Mouse (Mus musculus) intestine, postnatal 0 days (tissue): Measurements from ENCODE around the gene Cd7. TPM values are rescaled to one million over a fixed set of nuclear protein-coding genes. Genes with fewer than 3 reads are reported as not detected.

Source experiments
- ATAC-seq: fragments of 200-750 bp; cut with Nextera tagmentation; 2 replicates; pipeline ENCODE4 v1.8.0; 2017; ENCODE audit warnings: mild to moderate bottlenecking, moderate TSS enrichment, moderate library complexity
- H3K27ac ChIP-seq: fragments of 300-500 bp; sonication (generic); 2 replicates; pipeline ENCODE4 v1.5.1; 2014; ENCODE audit warnings: mild to moderate bottlenecking, low read depth, low read length, moderate library complexity
- H3K27me3 ChIP-seq: fragments of 300-500 bp; sonication (generic); replicated peaks from 2 replicates; pipeline ENCODE4 v1.6.1; 2014; ENCODE audit warnings: low read length, mixed read lengths; ENCODE audit not compliant: control insufficient read depth, insufficient read depth
- H3K36me3 ChIP-seq: fragments of 300-500 bp; sonication (generic); 2 replicates; pipeline ENCODE4 v1.6.1; 2014; ENCODE audit warnings: mild to moderate bottlenecking, moderate library complexity; ENCODE audit not compliant: control insufficient read depth, insufficient read depth
- H3K4me1 ChIP-seq: fragments of 300-500 bp; sonication (generic); replicated peaks from 2 replicates; pipeline ENCODE4 v1.6.1; 2014; ENCODE audit warnings: antibody characterized with exemption, low read length, mixed read lengths; ENCODE audit not compliant: control insufficient read depth, insufficient read depth
- H3K4me2 ChIP-seq: fragments of 300-500 bp; sonication (generic); replicated peaks from 2 replicates; pipeline ENCODE4 v1.6.1; 2014; ENCODE audit warnings: low read depth, mild to moderate bottlenecking, moderate library complexity
- H3K4me3 ChIP-seq: fragments of 300-500 bp; sonication (generic); 2 replicates; pipeline ENCODE4 v1.5.1; 2014; ENCODE audit warnings: low read depth, low read length
- H3K9ac ChIP-seq: fragments of 300-500 bp; sonication (generic); 2 replicates; pipeline ENCODE4 v1.6.1; 2014; ENCODE audit warnings: mild to moderate bottlenecking, low read depth, low read length
- H3K9me3 ChIP-seq: fragments of 300-500 bp; sonication (generic); 2 replicates; pipeline ENCODE4 v1.6.1; 2016; ENCODE audit warnings: mixed run types; ENCODE audit not compliant: control insufficient read depth
- CTCF ChIP-seq: sonication (generic); IDR thresholded peaks from 2 replicates; pipeline ENCODE4 v1.5.1; 2016; ENCODE audit warnings: low read depth, mild to moderate bottlenecking, control low read depth, antibody characterized with exemption, moderate library complexity
- WGBS: fragments of 180-500 bp; shearing (Covaris S2); extraction: QIAGEN DNeasy Blood & Tissue Kit; methylation state at CpG from one replicate; pipeline ENCODE4 v1.1.7; 2014; 5-methylcytosine and 5-hydroxymethylcytosine counted together
- polyA plus RNA-seq: library from polyadenylated mRNA; unstranded; fragments of >200 nt; fragmentation: Nextera tagmentation; extraction: Ambion mirVana; gene quantifications from 2 replicates; pipeline ENCODE4 v1.2.1, GENCODE M21; 2015

The Cd7 gene
- polyA plus RNA-seq, 1 experiment from 2014 or later: 2.2 TPM

DNA sequence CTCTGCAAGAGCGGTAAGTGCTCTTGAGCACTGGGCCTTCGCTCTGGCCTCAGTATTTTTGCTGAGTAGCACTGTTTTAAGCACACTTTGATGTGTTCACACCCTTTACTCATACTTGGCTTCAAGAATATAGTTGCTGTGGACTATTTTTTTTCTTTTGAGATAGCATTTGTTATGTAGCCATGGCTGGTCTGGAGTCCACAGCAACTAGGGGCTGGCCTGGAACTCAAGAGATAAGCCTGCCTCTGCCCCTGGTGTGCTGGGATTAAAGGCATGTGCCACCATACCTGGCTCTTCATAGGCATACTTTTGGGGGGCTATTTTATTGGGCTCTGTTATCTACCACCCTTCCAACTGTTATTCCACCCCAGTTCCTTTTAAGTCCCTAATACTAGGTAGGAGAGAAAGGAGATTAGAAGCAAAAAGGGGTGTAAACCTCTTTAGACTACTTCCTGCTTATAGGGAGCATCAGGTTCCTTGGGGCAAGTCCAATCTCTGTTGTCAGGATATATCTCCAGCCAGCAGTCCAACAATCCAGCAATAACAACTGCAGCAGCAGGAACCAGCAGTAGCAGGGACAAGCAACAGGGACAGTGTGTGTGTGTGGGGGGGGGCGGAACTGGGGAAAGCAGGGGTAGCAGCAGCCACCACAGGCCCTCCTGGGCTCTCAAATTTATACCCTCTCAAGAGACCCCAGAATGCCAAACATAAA, 29.0 kb downstream of the Cd7 start:
- WGBS: 86% methylated on average over 3 of the region's 3 CpGs
- Histone ChIP-seq H3K27ac (no peak overlapping the region), H3K36me3 (no peaks in the 10 kb centered on the region), H3K9me3 (no peaks in the 10 kb centered on the region), H3K4me2 (no peak overlapping the region), H3K4me3 (no peak overlapping the region), H3K27me3 (no peaks in the 10 kb centered on the region), H3K4me1 (0 out of 2 replicates have a peak, but pooled peaks cover 4% of the 10 kb centered on the region), H3K9ac (no peak overlapping the region)
- TF ChIP-seq CTCF: no peak
- ATAC-seq: peak; percentile 48; the same call in 1 of the 2 replicates

DNA sequence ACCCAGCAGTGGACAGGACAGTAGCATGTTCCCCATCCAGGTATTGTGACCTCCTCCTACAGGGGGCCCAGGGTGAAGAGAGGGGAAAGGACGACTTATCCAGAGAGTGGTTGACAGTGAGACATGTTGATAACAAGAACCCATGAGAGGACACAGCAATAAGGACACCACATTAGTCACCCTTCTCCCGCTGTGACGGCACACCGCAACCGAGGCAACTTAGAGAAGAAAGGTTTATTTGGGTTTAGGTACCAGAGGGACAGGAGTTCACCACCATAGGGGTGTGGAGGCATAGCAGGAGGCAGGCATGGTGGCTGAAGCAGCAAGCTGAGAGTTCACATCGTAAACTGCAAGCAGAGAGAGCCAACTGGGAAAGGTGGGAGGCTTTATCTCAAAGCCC, 33.0 kb downstream of the Cd7 start:
- 67% methylated on average over 6 of the region's 6 CpGs for WGBS
- no peak for ATAC-seq
- H3K27me3 ChIP-seq: no peaks in the 10 kb centered on the region
- no peaks in the 10 kb centered on the region for H3K4me1 ChIP-seq
- no peaks in the 10 kb centered on the region for H3K9me3 ChIP-seq
- TF ChIP-seq CTCF: no peak
- no peak overlapping the region for H3K9ac ChIP-seq
- no peak overlapping the region for H3K27ac ChIP-seq
- H3K36me3 ChIP-seq: no peaks in the 10 kb centered on the region
- no peak overlapping the region for H3K4me2 ChIP-seq
- H3K4me3 ChIP-seq: no peak overlapping the region

- H3K4me2 ChIP-seq: no peak overlapping the region
- 46% methylated on average over 5 of the region's 5 CpGs for WGBS
- no peak for ATAC-seq
- H3K4me3 ChIP-seq: no peak overlapping the region
- H3K36me3 ChIP-seq: no peaks in the 10 kb centered on the region
- TF ChIP-seq CTCF: no peak
- no peaks in the 10 kb centered on the region for H3K4me1 ChIP-seq
- no peak overlapping the region for H3K27ac ChIP-seq
- H3K9ac ChIP-seq: no peak overlapping the region
- H3K9me3 ChIP-seq: no peaks in the 10 kb centered on the region
- H3K27me3 ChIP-seq: no peaks in the 10 kb centered on the region
Measured at GRCm38 (mm10) chr11:121004281-121004680, 34.9 kb downstream of the Cd7 start.

GRCm38 (mm10) chr11:121001966-121002365, 37.3 kb downstream of the Cd7 start:
- H3K9ac ChIP-seq: no peak overlapping the region
- H3K4me1 ChIP-seq: no peaks in the 10 kb centered on the region
- H3K36me3 ChIP-seq: no peaks in the 10 kb centered on the region
- no peak overlapping the region for H3K27ac ChIP-seq
- 23% methylated on average over 4 of the region's 4 CpGs for WGBS
- no peaks in the 10 kb centered on the region for H3K9me3 ChIP-seq
- no peak overlapping the region for H3K4me3 ChIP-seq
- TF ChIP-seq CTCF: no peak
- no peaks in the 10 kb centered on the region for H3K27me3 ChIP-seq
- no peak for ATAC-seq
- no peak overlapping the region for H3K4me2 ChIP-seq

DNA sequence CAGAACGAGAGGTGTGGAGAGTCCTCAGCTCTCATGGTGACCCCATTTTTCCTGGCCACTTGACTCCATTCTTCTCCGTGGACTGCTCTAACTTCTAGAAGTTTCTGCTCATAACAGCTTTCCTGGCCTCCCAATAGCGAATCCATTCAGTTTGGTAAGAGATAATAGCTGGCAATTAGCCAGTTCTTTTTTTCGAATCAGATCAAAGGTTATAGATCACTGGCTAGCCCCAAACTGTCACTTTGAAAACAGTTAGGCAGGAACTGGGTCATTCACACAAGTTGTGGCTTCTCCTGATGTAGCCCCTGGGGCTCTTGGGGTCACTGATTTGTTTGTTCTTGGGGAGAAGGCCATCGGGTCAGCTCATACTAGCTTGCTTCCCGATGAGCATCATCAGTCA, 44.5 kb downstream of the Cd7 start:
- Histone ChIP-seq H3K9ac (no peak overlapping the region), H3K27me3 (no peaks in the 10 kb centered on the region), H3K36me3 (peaks cover 3% of the 10 kb centered on the region; the same call in 1 of the 2 replicates), H3K27ac (no peak overlapping the region; the same call in 1 of the 2 replicates), H3K4me2 (no peak overlapping the region), H3K4me3 (no peak overlapping the region), H3K9me3 (no peaks in the 10 kb centered on the region), H3K4me1 (0 out of 2 replicates have a peak, but pooled peaks cover 5% of the 10 kb centered on the region)
- WGBS: 60% methylated on average over 6 of the region's 6 CpGs
- no peak for TF ChIP-seq CTCF
- no peak for ATAC-seq

- no peak for TF ChIP-seq CTCF
- no peak for ATAC-seq
- Histone ChIP-seq H3K27me3 (no peaks in the 10 kb centered on the region), H3K36me3 (peaks cover 3% of the 10 kb centered on the region; the same call in 1 of the 2 replicates), H3K27ac (peak overlapping the region; percentile 95), H3K9me3 (no peaks in the 10 kb centered on the region), H3K9ac (no peak overlapping the region), H3K4me3 (no peak overlapping the region), H3K4me2 (no peak overlapping the region), H3K4me1 (peaks cover 15% of the 10 kb centered on the region)
- 78% methylated on average over 5 of the region's 5 CpGs for WGBS
Measured at GRCm38 (mm10) chr11:120993586-120993985, 45.6 kb downstream of the Cd7 start.
